Mouse (Mus musculus) inflammation-experienced regulatory T-cells, adult 6 months (primary cell): ENCODE results near the gene Pdk4. TPM values are rescaled to one million over a fixed set of nuclear protein-coding genes. Genes with fewer than 3 reads are reported as not detected.

Experiments used
- ATAC-seq: one replicate; pipeline ENCODE4 v1.8.0; 2017
- polyA plus RNA-seq, 3 experiments: library from polyadenylated mRNA; unstranded; fragments of 100-300 nt; shearing (Covaris generic); gene quantifications; one replicate each; pipeline ENCODE4 v1.2.1; 2017

The Pdk4 gene
- polyA plus RNA-seq, 3 experiments from 2014 or later = not detected

GRCm38 (mm10) chr6:5444331-5444898 lies 51.7 kb downstream of the Pdk4 start:
- ATAC-seq = no peak

- ATAC-seq = no peak
These were observed 52.8 kb downstream of the Pdk4 start for GRCm38 (mm10) chr6:5443104-5443863.

- no peak for ATAC-seq
These were observed 53.6 kb downstream of the Pdk4 start for GRCm38 (mm10) chr6:5442316-5443085.

- ATAC-seq = no peak
These were observed 54.9 kb downstream of the Pdk4 start for GRCm38 (mm10) chr6:5441221-5441620.

- no peak for ATAC-seq
These were observed 58.4 kb downstream of the Pdk4 start for GRCm38 (mm10) chr6:5437757-5438156.

- no peak for ATAC-seq
These were observed 62.2 kb downstream of the Pdk4 start for GRCm38 (mm10) chr6:5433887-5434286.

Other genes with a start within 250 kb of the Pdk4 start
- gene Pon3, start 240.0 kb downstream of the Pdk4 start, polyA plus RNA-seq = 10 to 100 TPM; 22.6 to 46.5 (median 30.5) TPM
- 10 to 100 TPM; 49.3 to 90.7 (median 60.3) TPM for gene Pon2, start 197.9 kb downstream of the Pdk4 start, polyA plus RNA-seq
- gene Asb4, start 112.9 kb downstream of the Pdk4 start, polyA plus RNA-seq = under 1 TPM in 2 of 3 experiments, not detected in 1; 0.21 to 0.22 TPM
- gene Dync1i1, start 229.3 kb upstream of the Pdk4 start, polyA plus RNA-seq = not detected